Mouse (Mus musculus) lung, postnatal 25 days (tissue): ENCODE results near the gene Slc2a10.
A peak's percentile ranks its signal among the peaks of the same experiment; 100 is the strongest.

Experiments used
- DNase-seq: peaks from one replicate; pipeline ENCODE4 v3.0.0; 2022; ENCODE audit warnings: low spot score

Slc2a10 gene

DNA sequence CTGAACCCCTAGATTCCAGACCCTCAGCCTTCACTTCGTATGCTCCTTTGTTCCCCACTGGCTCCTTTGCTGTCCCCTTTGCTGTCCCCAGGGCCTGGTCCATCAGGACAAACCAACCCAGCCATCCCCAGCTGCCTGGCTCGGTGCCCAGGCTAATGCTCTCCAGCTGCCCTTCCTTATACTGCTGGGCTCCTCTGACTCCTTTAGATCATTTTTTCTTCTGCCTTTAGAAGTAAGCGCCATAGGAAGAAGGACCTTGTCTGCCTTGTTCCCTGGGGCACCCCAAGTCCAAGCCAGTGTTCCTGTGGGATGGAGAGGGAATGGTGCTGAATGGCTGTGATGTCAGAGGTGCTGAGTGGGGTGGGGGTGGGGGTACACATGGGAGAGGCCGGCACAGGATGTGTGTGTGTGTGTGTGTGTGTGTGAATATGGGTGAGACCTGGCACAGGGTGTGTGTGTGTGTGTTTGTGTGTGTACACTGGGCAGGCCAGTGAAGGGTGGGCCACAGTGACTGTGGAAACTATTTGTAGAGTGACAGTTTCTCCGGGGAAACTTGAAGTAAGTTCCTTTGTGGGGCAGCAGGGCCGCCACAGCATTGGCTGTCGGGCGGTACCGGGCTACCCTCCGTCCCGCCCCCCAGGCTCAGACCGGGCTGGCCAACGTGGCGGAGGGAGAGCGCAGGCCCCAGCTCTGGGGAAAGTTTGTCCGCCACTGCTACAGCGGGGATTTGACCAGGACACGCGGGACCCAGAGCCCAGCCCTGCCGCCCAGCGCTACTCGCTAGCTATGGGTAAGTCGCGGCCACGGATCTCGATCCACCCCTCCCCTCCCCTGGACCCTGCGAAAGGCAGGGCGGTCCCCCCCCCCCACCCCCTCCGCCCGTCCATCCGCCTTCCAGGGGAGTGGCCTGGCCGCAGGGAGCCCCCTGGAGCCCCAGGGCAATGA, at the start of gene Slc2a10:
TSS of gene Slc2a10 (plus strand) at position 529 of the 945 bp plus-strand sequence.
- no peak for DNase-seq

DNA sequence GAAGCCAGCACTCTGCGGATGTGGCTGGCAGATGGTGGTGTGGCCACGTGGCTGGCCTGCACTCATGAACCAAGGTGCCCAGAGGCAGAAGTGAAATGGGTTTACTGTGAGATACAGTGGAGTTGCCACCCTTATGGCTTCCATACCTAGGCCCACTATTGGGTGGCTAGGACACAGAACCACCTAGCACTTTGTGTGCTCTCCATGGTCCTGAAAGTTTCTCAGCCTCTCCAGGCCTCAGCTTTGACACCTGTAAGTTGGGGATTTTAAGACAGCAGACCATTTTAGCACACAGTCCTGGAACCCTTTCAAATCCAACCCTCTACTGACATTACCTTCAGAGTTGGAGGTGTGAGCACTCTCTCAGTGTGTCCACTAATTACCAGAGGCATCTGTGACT, 46.9 kb upstream of the Slc2a10 start:
- DNase-seq: no peak

DNA sequence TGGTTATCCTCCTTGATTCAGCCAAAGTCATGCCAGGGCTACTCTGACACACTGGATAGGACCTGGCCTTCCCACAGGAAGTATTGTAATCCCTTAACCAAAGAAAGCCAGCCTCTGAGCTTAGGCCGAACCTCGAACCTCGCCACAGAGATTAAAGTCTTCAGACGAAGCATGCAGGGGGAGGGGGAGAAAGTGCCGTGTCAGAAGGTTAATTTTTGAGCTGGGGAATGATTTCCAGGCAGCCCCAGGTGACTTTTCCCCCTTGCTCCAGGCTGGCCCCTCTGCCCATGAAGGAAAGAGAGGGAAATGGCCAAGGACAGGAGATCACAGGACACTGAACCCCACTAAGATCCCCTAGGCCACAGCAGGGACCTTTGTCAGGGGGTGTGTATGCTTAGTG, 45.4 kb upstream of the Slc2a10 start:
- no peak for DNase-seq

DNA sequence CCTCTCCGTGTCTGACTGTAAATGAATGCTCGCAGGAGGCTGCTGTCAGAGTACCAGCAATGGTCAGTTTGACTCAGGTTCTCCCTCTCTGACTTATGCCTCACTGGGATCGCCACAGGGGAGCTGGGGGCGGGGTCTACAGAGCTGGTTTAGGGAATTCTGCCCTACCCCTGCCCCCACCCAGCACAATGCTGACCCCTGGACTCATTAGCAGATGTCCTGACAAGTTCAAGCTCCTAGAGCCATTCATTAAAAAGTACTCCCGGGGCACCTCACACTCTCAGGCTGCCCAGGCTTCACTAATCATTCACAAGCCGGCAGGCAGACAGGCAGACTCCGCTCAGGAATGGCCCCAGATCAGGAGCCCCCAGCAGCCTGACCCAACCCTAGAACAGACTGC, 43.9 kb upstream of the Slc2a10 start:
- DNase-seq: no peak

DNA sequence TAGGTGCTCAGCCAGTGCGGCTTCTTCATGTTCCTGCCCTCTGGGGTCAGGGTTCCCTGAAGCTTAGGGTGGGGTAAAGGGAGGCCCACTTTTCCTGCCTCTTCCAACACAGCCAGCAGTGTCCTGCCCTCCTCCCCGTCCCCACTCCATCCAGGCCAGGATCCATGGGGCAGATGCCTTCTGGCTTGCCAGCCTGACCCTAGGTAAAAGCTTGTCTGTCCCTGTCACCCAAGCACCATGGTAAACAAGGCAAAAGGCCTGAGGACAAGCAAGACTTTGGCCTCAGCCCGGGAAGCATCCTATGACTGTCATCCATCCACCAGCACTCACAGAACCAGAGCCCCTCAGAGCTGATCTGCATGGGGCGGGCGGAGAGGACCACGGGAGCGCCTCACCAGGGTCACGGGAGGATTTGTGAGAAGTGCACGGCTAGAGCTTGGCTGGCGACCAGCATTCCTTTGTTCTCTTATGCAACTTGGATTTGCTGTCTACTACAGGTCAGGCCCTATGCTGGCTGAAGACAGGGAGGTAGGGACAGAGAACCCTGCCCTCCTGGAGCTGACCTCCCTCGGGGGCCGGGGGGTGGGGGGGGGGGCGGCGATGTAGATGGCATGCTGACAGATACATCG, 35.6 kb upstream of the Slc2a10 start:
- DNase-seq: peak; percentile 43

DNA sequence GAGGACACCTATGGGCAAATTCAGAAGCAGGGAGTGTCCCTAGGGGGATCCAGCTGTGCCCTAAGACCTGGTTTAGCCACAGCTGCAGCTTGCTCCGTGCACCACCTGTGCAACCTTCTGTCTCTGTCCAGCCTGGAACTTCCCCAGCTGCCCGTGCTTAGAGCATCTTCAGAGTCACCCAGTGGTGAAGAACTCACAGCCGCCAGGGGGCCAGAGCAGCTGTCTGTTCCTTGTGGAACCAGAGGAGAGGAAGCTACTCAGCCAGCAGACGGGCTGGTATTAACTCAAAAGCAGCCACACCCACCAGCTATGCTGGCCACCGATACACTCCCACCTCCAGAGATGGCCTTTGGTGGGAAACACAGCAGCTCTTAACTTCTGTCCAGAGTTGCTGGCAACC, 33.4 kb upstream of the Slc2a10 start:
- no peak for DNase-seq

DNA sequence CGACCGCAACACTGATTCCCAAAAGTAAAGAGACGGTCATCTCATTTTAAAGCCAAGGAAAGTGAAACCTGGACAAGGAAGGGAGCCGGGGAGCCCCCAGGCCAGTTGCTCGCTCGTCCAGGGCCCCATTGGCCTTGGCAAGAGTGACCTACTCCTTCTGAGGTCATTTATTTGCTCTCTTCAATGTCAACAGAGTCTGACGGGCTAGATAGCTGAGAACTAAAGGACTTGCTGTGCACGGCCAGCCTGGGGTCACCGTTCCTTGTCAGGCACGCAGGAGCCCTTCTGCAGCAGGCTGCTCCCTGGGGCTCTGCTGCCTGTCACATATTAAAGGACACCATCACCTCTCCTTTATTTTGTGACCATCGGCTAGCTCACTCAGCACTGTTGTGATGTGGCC, 31.6 kb upstream of the Slc2a10 start:
- DNase-seq: no peak

DNA sequence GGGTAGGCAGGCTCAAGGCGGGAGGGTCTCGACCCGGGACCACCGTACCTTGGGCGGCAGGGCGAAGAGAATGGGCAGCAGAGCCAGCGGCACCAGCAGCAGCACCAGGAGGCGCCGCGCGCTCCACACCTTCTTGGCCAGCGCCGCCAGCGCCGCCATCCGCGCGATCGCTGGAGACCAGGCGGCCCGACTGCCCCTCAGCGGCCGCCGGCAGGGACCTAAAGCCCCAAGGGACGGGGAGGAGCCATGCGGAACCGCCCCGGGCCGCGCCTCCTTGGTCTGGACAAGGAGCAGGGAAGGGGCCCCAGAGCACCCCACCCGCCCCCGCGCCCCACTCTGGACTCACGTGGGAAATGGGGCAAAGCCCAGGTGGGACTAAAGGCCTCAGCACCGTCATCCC, 30.6 kb upstream of the Slc2a10 start, which contains the start of gene Slc13a3:
TSS of gene Slc13a3 (minus strand) at position 228 of the 400 bp plus-strand sequence.
- no peak for DNase-seq

DNA sequence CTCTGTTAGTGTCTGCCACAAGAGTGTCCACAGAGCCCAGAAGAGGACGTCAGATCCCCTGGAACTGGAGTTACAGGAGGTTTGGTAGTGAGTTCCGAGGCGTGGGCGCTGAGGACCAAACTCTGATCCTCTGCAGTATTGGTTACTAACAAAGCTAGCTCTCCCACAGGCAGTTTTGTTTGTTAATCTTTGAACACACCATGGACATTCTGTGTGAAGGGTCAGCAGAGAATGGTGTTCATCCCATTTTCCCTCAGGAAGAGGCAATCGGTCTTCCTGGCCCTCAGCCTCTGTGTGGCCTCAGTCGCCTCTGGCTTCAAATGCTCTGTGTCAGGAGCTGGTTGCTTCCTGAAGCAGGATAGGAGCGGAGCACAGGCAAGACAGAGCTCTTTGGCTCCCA, 28.2 kb upstream of the Slc2a10 start:
- DNase-seq: no peak

DNA sequence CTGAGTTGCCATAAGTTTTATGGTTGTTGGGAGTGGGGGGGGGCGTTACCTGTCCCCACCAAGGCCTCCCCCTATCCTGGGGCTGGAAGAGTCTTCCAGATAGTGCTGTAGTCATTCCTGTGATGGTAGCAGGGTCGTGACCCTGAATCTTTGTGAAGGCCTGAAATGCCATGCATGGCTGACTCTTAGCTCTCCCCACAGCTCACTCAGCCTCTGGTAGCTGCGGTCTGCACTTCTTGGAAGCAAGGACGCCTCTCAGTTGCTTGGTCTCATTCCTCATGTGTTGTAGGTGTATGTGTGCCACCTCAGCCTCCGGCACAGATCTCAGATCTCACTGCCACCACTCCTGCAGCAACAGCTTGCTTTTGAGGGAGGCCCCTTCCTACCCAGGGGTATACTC, 27.7 kb upstream of the Slc2a10 start:
- DNase-seq: no peak

DNA sequence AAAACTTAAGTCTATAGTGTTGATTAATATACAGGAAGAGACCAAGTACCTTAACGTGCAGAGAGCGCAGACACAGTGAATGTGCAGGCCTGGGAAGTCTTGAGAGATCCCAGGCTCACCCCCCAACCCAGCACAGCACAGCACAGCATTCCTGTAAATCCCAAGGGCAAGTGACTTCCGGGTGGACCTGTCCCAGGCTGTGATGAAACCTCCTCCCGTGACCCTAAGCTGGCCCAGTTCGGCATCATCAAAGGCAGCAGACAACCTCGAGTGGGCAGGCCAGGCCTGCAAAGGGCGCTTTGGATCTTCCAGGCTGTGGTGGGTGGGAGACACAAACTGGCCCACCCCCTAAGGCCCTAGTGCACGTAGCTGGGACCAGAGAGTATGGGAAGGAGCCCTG, 21.6 kb upstream of the Slc2a10 start:
- no peak for DNase-seq

DNA sequence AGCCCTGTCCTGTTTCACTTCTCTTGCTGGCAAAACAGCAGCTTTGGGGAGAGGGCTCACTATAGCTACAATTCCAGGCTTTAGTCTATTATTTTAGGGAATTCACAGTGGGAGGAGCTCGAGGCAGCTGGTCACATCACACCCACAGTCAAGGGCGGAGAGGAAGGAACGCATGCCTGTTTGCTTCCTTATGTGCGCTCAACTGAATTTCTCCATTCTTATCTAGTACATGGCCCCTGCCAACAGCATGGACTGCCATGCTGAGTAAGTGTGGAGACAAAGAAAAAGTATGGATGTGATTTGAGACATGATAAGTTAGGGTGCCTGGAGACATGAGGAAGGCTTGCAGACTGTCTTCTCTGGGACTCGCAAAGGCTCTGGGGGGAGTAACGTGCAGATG, 19.4 kb upstream of the Slc2a10 start:
- no peak for DNase-seq

DNA sequence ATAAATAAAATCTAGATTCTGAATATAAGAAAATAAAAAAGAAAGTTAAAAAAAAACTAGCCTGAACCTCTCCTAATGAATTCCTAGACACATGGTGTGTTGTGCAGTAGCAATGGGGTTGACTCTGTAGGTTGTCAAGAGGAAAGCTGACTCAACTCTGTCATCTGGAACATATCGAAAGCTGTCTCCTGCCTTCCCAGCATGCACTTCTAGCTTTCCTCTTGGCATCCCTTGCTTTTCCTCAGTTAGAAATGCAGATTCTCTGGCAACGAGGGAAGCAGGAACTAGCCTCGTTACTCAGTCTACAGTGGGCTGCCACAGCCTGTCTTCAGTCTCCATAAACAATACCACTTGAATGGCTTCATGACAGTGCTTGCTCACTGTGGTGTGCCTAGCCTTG, 17.8 kb upstream of the Slc2a10 start:
- DNase-seq: no peak

DNA sequence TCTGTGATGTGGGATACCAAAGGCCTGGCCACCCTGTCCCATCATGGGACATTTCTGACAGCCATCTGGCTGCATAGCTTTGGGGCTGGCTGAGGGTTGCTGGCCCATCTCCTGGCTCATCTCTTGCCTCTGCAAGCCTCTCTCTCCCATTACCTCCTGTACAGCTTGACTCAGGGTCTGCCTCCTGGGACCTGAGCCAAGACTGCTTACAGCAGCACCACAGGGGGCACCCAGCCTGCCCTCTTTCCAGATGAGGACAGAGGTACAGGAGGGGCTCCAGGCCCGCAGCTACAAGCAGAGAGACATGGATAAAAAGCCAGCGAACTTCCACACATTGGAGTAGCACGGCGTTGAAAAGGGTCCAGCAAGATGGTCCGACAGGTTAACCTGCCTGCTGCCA, 17.2 kb upstream of the Slc2a10 start:
- no peak for DNase-seq

DNA sequence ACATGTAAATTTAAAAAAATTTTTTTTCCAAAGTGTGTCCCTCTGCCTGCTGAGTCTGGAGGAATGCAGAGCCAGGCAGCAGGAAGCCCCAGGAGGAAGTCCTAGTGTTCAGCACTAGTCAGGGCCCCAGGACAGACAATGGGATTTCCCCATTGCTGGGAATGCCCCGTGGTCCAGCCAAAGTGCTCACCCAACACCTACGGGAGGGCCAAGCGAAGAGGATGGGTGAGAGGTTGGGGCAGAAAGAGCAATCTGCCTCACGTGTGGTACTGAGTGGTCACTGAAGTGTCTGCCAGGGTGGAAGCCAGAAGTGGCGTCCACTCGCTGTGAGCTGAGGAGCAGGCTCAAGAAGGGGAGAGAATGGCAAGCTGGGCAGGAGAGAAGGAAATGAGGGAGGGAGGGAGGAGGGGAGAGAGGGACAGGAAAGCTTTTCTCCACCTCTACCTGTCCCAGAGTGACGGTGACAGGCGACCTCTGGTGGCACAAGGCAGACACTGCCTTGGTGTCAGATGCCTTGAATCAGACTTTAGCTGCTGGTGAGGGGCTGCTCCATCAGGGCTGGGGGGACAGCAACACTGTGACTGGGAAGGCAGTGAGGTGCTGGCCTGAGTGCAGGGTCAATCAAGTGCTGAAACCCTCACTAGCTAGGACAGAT, 16.6 kb upstream of the Slc2a10 start:
- DNase-seq: peak; percentile 49

DNA sequence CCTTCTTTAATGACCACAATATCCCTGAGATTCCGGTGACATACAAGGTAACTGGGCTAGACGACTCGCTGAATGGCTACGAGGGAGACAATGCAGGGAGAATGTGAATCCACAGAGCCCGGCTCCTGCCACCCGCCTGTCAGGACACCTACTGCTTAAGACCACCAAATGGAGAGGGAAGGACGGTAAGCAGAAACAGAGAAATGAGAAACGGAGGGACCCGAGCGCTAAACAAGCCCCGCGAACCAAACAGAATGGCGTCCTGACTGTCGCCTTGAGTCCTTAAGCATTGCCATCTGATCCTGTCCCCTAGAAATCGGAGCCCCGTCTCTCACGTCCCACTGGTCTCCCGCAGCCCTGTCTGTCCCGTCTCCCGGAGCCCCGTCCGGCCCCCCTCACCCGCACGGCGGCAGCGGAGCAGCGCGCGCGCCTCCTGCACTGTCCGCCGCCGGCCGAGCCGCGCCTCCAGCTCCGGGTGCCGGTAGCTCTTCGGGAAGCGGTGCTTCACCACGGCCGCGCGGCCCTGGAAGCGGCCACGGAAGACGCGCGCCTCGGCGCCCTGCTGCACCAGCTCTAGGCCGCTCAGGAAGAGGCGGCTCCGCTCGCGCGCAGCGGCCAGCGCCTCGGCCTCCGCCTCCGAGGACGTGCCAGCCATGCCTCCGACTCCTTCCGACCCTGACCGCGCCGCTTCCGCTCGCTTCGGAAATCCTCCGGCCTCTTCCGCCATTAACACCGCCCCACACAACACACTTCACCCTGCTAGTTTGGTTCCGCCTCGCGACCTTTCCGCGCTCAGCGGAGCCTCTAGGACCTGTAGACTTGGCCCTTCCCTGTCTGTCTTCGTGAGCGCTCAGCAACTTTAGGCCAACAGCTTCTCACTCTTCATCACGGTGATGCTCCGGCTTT, 10.7 kb upstream of the Slc2a10 start, which contains the start of gene Trp53rka:
TSS of gene Trp53rka (minus strand) at position 677 of the 906 bp plus-strand sequence.
- DNase-seq: peak; percentile 86

DNA sequence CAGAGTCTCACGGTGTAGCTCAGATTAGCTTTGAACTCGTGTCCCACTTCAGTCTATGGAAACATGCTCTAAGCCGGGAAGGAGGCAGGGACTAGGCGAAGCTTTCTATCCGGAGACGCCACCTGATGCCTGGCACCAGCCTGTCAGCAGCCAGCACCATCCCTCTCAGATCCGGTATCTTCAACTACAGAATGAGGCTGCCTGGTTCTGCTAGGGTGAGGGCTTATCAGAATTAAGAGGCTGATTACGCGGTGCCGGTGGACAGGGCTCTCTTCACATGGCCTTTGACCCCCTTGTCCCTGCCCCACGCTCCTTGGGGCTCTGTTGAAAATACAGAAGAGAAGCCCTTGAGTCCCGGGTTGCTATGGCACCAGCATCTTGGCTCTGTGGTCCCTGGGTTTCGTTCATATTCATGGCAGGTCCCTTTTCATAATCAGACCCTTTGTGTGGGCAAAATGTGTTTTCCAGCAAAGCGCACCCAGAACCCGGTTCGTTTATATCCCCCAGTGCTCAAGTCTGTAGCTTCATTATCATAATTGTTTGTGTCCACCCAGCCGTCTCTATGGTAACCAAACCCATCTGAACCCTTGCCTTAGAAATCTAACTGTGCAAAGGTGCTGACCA, 9.9 kb upstream of the Slc2a10 start:
- DNase-seq: no peak

DNA sequence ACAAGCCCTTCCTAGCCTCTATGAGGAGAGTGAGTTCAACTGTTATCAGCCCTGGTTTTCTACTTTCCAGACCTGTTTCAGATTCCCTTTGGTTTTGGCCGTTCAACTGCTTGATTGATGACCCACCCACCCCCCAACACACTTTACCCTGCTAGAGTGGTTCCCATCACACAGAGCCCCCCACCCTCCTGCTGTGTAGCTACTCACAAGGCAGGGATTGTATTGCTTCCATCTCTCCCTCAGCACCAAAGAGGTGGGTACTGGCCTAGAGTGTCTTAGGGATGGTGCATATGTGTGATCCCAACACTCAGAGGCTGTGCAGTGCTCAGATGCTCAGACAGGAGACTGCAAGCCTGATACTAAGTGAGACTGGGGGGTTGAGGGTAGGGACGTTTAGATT, 9.1 kb upstream of the Slc2a10 start:
- no peak for DNase-seq

DNA sequence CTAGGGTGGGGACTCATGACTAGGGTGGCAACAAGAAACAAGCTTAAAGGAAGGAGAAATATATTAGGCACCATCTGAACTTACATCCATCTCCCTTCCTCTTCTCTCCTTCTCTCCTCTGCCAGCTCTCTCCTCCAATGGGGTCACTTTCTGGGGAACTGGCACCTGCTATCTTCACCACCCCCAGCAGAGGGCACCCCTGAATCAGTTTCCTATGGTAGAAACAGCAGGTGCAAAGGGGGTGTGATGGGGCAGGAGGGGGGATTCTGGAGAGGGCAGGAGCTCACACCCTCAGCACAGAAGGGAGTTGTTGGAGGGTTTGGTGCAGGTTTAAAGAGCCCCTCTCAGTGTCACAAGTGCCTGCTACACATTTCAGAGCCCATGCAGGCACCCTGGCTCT, 7.3 kb upstream of the Slc2a10 start:
- DNase-seq: peak; percentile 65

DNA sequence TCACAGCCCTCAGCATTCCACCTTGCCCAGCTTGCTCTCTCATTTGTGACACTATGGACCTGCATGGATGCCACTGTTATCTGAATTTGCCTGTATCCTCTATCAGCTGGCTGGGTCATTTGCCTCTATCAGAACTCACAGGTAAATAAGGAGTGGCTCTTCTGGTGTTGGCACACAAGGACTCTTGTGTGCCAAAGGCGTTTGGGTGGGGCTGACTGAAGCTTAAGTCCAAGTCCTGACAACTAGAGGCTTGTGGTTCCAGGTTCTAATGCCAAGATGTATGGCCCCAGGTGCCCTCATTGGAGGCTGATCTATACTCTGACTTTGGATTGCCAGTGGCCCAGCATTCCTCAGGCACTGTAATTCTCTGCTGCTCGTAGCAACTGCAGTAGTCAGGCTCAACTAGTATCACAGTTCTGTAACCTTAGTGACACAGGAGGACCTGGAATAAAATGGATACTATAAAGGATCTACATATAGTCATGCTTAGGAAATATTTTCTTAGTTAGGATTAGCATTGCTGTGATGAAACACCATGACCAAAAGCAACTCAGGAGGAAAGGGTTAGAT, 5.8 kb upstream of the Slc2a10 start:
- DNase-seq: no peak

DNA sequence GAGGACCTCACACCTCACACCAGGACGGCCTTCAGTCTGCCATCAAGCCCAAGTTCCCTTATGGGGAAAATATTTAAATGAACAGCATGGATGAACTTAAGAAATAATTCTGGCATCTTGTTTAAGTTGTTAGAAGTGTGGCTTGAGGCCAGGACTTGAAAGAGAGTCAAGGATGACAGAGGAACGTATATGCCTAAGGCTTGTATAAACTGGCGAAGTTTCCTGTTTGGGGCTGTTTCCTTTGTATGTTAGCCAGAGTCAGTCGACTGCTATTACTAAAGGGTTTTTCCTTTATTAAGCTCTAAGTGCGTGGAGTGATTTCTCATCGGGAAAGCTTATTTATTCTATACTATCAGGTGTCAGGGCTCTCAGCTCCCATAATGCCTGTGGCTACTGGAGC, 4.8 kb upstream of the Slc2a10 start:
- no peak for DNase-seq
